Mouse (Mus musculus) hindbrain, embryonic 11.5 days (tissue): ENCODE results near the gene Farsa. TPM values are rescaled to one million over a fixed set of nuclear protein-coding genes. Genes with fewer than 3 reads are reported as not detected.
A peak's percentile ranks its signal among the peaks of the same experiment; 100 is the strongest.
"Not testable (repeated sequence)": the region's sequence is repeated elsewhere in the genome, so short reads cannot be mapped to it uniquely, and the experiment has no call there.

Source experiments
- ATAC-seq: fragments of 200-750 bp; cut with Nextera tagmentation; 2 replicates; pipeline ENCODE4 v1.8.0; 2017; ENCODE audit warnings: mild to moderate bottlenecking, moderate TSS enrichment, moderate library complexity; ENCODE audit not compliant: low FRiP score
- DNase-seq: peaks from one replicate; pipeline ENCODE4 v3.0.0-alpha.2; 2015; ENCODE audit warnings: low spot score
- H3K27ac ChIP-seq: fragments of 300-500 bp; sonication (generic); 2 replicates; pipeline ENCODE4 v1.5.1; 2014; ENCODE audit warnings: mild to moderate bottlenecking, low read depth, low read length
- H3K27me3 ChIP-seq: fragments of 300-500 bp; sonication (generic); 2 replicates; pipeline ENCODE4 v1.6.1; 2014; ENCODE audit warnings: mild to moderate bottlenecking, low read length, moderate library complexity, mixed read lengths; ENCODE audit not compliant: control insufficient read depth, insufficient read depth
- H3K36me3 ChIP-seq: fragments of 300-500 bp; sonication (generic); 2 replicates; pipeline ENCODE4 v1.6.1; 2014; ENCODE audit warnings: mild to moderate bottlenecking, low read length, moderate library complexity, mixed read lengths; ENCODE audit not compliant: control insufficient read depth, insufficient read depth
- H3K4me1 ChIP-seq: fragments of 300-500 bp; sonication (generic); replicated peaks from 2 replicates; pipeline ENCODE4 v1.6.1; 2014; ENCODE audit warnings: low read length, mixed read lengths; ENCODE audit not compliant: control insufficient read depth, insufficient read depth
- H3K4me2 ChIP-seq: fragments of 300-500 bp; sonication (generic); replicated peaks from 2 replicates; pipeline ENCODE4 v1.6.1; 2014; ENCODE audit warnings: mild to moderate bottlenecking, low read depth, low read length
- H3K4me3 ChIP-seq: fragments of 300-500 bp; sonication (generic); 2 replicates; pipeline ENCODE4 v1.5.1; 2014; ENCODE audit warnings: low read depth, low read length
- H3K9ac ChIP-seq: fragments of 300-500 bp; sonication (generic); 2 replicates; pipeline ENCODE4 v1.6.1; 2014; ENCODE audit warnings: low read depth, low read length
- H3K9me3 ChIP-seq: fragments of 300-500 bp; sonication (generic); 2 replicates; pipeline ENCODE4 v1.6.1; 2016; ENCODE audit warnings: low read length; ENCODE audit not compliant: control insufficient read depth
- WGBS: fragments of 180-500 bp; shearing (Covaris S2); extraction: QIAGEN DNeasy Blood & Tissue Kit; methylation state at CpG from one replicate; pipeline ENCODE4 v1.1.7; 2014; 5-methylcytosine and 5-hydroxymethylcytosine counted together
- polyA plus RNA-seq: library from polyadenylated mRNA; unstranded; fragments of >200 nt; fragmentation: Nextera tagmentation; extraction: Ambion mirVana; gene quantifications from 2 replicates; pipeline ENCODE4 v1.2.1, GENCODE M21; 2014

Farsa gene
- polyA plus RNA-seq, 1 experiment from 2014 or later: 89.6 TPM

DNA sequence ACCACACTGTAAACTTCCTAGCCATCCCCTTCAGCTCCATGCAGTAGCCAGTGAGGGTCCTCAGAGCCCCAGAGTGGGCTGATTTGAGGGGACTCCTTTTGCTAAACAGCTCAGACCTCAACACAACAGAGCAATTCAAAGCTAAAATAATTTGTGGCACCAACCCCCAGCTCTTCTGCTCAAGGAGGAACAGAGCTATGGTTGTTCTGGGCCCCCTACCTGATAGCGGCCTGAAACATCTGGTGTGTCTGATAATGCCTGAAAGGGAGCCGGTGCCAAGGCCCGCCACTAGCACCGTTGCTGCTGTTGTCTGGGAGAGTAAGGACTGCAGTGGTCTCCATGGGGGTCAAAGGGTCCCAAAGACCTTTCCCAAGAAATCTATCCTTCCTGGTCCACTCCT lies 44.3 kb downstream of the Farsa start:
- Histone ChIP-seq H3K4me1 (0 out of 2 replicates have a peak, but pooled peaks cover 2% of the 10 kb centered on the region), H3K4me3 (no peak overlapping the region), H3K9ac (no peak overlapping the region), H3K4me2 (no peak overlapping the region), H3K9me3 (no peaks in the 10 kb centered on the region), H3K36me3 (no peaks in the 10 kb centered on the region), H3K27me3 (peaks cover 6% of the 10 kb centered on the region), H3K27ac (no peak overlapping the region)
- 65% methylated on average over 4 of the region's 4 CpGs for WGBS
- ATAC-seq (no peak), DNase-seq (no peak)

DNA sequence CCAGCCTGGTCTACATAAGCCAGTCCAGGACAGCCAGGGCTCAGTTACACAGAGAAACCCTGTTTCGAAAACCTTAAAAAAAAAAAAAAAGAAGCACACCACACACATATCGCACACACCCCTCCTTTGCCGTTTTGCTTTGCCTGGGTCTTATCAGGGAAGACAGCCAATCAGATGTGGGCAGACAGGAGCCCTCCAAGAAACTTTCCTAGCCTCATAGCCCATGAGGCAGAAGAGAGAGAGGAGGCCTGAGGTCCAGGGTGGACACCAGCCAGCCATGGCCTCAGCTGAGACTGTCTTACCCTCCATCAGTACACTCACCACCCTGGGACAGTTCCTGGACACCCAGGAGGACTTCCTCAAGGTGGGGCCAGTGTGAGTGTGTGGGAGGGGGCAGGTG lies 45.0 kb downstream of the Farsa start, which contains the start of gene Klf1:
Klf1 (plus strand) TSS at position 177 of the 400 bp plus-strand sequence.
- Histone ChIP-seq H3K4me2 (peak within 1 kb of the TSS; percentile 94), H3K4me3 (peak within 1 kb of the TSS; percentile 52), H3K36me3 (no peaks in the 10 kb centered on the region), H3K9me3 (no peaks in the 10 kb centered on the region), H3K4me1 (0 out of 2 replicates have a peak, but pooled peaks cover 2% of the 10 kb centered on the region), H3K9ac (peak within 1 kb of the TSS; percentile 68), H3K27ac (0 out of 2 replicates have a peak within 1 kb of the TSS, but pooled peaks have one; percentile 30), H3K27me3 (peaks cover 6% of the 10 kb centered on the region)
- DNase-seq: no peak
- ATAC-seq: no peak
- WGBS: 75% methylated on average over 3 of the region's 3 CpGs

DNA sequence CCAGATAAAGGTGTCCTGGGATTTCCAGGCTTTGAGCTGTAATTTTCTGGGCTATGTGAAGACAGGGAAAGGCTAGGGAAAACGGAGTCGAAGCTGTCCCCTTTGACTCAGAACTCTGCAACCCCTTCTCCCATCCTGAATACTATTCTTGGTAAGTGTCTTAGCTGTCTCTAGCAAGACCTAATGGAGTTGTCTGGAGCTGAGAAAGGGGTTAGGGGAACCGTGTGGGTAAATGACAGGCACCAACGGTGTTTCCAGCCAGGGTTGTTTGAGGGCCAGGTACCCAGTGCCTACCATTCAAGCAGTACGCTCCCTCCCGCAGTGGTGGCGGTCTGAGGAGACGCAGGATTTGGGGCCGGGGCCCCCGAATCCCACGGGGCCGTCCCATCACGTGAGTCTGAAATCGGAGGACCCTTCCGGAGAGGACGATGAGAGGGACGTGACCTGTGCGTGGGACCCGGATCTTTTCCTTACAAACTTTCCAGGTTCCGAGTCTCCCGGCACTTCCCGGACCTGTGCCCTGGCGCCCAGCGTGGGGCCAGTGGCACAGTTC lies 45.7 kb downstream of the Farsa start:
- Histone ChIP-seq H3K27me3 (peaks cover 6% of the 10 kb centered on the region), H3K9me3 (no peaks in the 10 kb centered on the region), H3K4me3 (peak overlapping the region; percentile 52), H3K4me2 (peak overlapping the region; percentile 94), H3K9ac (peak overlapping the region; percentile 68), H3K27ac (0 out of 2 replicates have a peak overlapping the region, but pooled peaks have one; percentile 30), H3K36me3 (no peaks in the 10 kb centered on the region), H3K4me1 (0 out of 2 replicates have a peak, but pooled peaks cover 2% of the 10 kb centered on the region)
- WGBS: 4% methylated on average over 24 of the region's 24 CpGs
- DNase-seq: no peak
- ATAC-seq: peak; percentile 39; the same call in 1 of the 2 replicates

DNA sequence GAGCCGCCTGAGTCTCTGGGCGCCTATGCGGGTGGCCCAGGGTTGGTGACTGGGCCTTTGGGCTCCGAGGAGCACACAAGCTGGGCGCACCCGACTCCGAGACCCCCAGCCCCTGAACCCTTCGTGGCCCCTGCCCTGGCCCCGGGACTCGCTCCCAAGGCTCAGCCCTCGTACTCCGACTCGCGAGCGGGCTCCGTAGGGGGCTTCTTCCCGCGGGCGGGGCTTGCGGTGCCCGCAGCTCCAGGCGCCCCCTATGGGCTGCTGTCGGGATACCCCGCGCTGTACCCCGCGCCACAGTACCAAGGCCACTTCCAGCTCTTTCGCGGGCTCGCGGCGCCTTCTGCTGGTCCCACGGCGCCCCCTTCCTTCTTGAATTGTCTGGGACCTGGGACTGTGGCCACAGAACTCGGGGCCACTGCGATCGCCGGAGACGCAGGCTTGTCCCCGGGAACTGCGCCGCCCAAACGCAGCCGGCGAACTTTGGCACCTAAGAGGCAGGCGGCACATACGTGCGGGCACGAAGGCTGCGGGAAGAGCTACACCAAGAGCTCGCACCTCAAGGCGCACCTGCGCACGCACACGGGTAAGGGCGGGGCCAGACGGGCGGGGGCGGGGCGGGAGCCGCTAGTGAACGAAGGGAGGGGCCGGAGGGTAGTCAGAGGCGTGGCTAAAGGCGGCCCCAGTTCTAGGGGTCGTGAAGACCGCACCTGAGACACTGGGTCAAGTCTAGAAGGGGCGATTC lies 46.3 kb downstream of the Farsa start:
- Histone ChIP-seq H3K27me3 (peaks cover 6% of the 10 kb centered on the region), H3K27ac (0 out of 2 replicates have a peak overlapping the region, but pooled peaks have one; percentile 30), H3K9me3 (no peaks in the 10 kb centered on the region), H3K36me3 (no peaks in the 10 kb centered on the region), H3K9ac (peak overlapping the region; percentile 68), H3K4me2 (peak overlapping the region; percentile 94), H3K4me1 (0 out of 2 replicates have a peak, but pooled peaks cover 2% of the 10 kb centered on the region), H3K4me3 (peak overlapping the region; percentile 52)
- ATAC-seq: peak; percentile 88
- under 1% methylated on average over 67 of the region's 68 CpGs for WGBS
- peak; percentile 93 for DNase-seq

DNA sequence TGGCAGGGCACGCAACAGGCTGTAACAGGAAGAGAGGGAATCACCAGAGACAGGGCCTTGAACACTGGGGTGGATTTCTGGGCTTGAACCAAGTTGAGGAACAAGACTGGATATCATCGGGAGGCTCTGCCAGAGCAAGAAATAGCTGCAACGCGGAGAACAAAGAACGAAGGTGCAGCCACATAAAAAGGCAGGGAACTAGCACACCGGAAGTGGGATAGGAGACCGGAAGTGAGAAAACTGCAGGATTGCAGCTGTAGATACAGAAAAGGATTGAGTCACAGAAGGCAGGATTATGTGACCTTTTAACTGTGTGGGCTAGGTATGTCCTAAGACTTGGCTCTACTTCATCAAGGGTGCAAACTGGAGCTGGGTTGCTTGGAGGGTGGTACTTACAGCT lies 47.6 kb downstream of the Farsa start:
- DNase-seq (no peak), ATAC-seq (no peak)
- Histone ChIP-seq H3K36me3 (no peaks in the 10 kb centered on the region), H3K4me2 (no peak overlapping the region), H3K9ac (no peak overlapping the region), H3K4me1 (0 out of 2 replicates have a peak, but pooled peaks cover 5% of the 10 kb centered on the region), H3K4me3 (no peak overlapping the region), H3K9me3 (no peaks in the 10 kb centered on the region), H3K27ac (no peak overlapping the region), H3K27me3 (peaks cover 10% of the 10 kb centered on the region)
- WGBS: 94% methylated on average over 7 of the region's 7 CpGs

DNA sequence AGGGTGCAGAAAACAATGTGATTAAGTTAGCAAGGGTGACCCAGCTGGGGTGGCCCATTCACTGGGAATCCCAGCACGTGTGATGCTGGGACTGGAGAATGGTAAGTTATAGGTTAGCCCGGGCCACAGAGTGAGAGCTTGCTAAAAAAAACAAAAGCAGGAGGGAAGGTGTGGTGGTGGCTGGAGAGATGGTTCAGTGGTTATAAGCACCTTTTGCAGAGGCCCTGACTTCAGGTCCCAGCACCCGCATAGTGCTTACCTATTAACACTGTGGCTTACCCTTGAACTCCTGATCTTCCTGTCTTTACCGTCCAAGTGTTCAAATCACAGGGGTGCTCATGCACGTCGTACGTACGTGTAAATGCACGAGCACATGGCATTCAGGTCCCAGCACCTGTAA lies 50.2 kb downstream of the Farsa start:
- Histone ChIP-seq H3K4me3 (no peak overlapping the region), H3K9ac (no peak overlapping the region), H3K4me1 (0 out of 2 replicates have a peak, but pooled peaks cover 5% of the 10 kb centered on the region), H3K4me2 (no peak overlapping the region), H3K9me3 (no peaks in the 10 kb centered on the region), H3K36me3 (no peaks in the 10 kb centered on the region), H3K27me3 (peaks cover 25% of the 10 kb centered on the region), H3K27ac (no peak overlapping the region)
- 93% methylated on average over 9 of the region's 9 CpGs for WGBS
- DNase-seq: no peak
- ATAC-seq: no peak

DNA sequence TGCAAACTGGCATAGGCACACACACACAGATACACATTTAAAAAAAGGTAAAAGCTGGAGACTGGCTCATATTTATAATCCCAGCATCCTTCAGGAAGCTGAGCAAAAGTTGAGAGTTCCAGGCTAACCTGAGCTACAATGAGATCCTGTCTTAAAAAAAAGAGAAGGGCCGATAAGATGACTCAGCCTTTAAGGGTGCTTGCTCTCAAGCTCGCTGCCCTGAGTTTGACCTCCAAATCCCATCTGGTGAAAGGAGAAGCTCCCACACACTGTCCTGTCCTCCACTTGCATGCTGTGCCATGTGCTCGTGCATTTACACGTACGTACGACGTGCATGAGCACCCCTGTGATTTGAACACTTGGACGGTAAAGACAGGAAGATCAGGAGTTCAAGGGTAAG lies 50.7 kb downstream of the Farsa start:
- Histone ChIP-seq H3K4me3 (no peak overlapping the region), H3K27ac (no peak overlapping the region), H3K4me2 (no peak overlapping the region), H3K9me3 (no peaks in the 10 kb centered on the region), H3K36me3 (no peaks in the 10 kb centered on the region), H3K9ac (no peak overlapping the region), H3K27me3 (peaks cover 29% of the 10 kb centered on the region), H3K4me1 (0 out of 2 replicates have a peak, but pooled peaks cover 5% of the 10 kb centered on the region)
- 80% methylated on average over 8 of the region's 8 CpGs for WGBS
- no peak for ATAC-seq
- DNase-seq: no peak

DNA sequence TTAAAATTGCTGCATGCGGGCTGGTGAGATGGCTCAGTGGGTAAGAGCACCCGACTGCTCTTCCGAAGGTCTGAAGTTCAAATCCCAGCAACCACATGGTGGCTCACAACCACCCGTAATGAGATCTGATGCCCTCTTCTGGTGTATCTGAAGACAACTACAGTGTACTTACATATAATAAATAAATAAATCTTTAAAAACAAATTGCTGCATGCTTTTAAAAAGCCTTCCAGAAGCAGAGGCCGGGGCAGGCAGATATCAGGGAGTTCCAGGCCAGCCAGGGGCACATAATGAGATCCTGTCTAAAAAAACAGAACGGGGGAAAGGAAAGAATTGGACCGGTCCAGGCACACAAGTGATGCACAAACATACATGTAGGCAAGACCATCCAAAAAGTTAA lies 51.2 kb downstream of the Farsa start:
- Histone ChIP-seq H3K27me3 (peaks cover 34% of the 10 kb centered on the region), H3K4me3 (peak overlapping the region; percentile 41; the same call in 1 of the 2 replicates), H3K4me2 (peak overlapping the region; percentile 75)
- not testable (repeated sequence) for H3K9ac ChIP-seq, DNase-seq, H3K27ac ChIP-seq, H3K36me3 ChIP-seq, H3K9me3 ChIP-seq, H3K4me1 ChIP-seq
- peak; percentile 15; the same call in 1 of the 2 replicates for ATAC-seq
- 29% methylated on average over 6 of the region's 7 CpGs for WGBS
